ENCODE assay signal across 10 mouse cellular contexts in genomic region chr4:58999686-59000085, GRCm38 (mm10). TPM values are rescaled to one million over a fixed set of nuclear protein-coding genes. Genes with fewer than 3 reads are reported as not detected.
DNase-seq lines count a peak whose midpoint lies in the region; ATAC-seq and TF ChIP-seq lines count a peak whose summit lies in the region.
"Had no signal": no experiment of that assay in that cellular context is flagged by ENCODE, and none has a peak within 500 bp of the region (broad histone marks: within the 10 kb centered on the region; RNA-seq: fewer than 3 reads in every experiment).

No protein-coding gene starts in this region.

- H3K9ac ChIP-seq in hindbrain, embryonic 11.5 days (ENCODE audit: low read depth, low read length): no peak overlapping the region
- no peak overlapping the region for H3K9ac ChIP-seq in hindbrain, embryonic 13.5 days
- H3K9ac ChIP-seq in neural tube, embryonic 11.5 days (ENCODE audit: low read length): no peak overlapping the region
- H3K9ac ChIP-seq: embryonic facial prominence, embryonic 12.5 days had no signal

- no peak for TF ChIP-seq POLR2A in testis, adult 2 months (IDR thresholded peaks at IDR 0.05; ENCODE audit: control insufficient read depth, low read depth, low read length)

- H3K9me3 ChIP-seq in hindbrain, embryonic 11.5 days (ENCODE audit: control insufficient read depth, low read length): no peaks in the 10 kb centered on the region
- no peaks in the 10 kb centered on the region for H3K9me3 ChIP-seq in hindbrain, embryonic 13.5 days
- H3K9me3 ChIP-seq in neural tube, embryonic 11.5 days (ENCODE audit: control insufficient read depth, low read length): no peaks in the 10 kb centered on the region
- H3K9me3 ChIP-seq: embryonic facial prominence, embryonic 12.5 days had no signal

- 22% methylated on average over 2 of the region's 2 CpGs for WGBS in hindbrain, embryonic 11.5 days
- WGBS in hindbrain, embryonic 13.5 days: 14% methylated on average over 2 of the region's 2 CpGs
- WGBS in neural tube, embryonic 11.5 days: 25% methylated on average over 2 of the region's 2 CpGs

- H3K4me1 ChIP-seq in hindbrain, embryonic 11.5 days (replicated peaks; ENCODE audit: control insufficient read depth, insufficient read depth, low read length): no peaks in the 10 kb centered on the region; the same call in 1 of the 2 replicates
- H3K4me1 ChIP-seq in hindbrain, embryonic 13.5 days (replicated peaks): peaks cover 17% of the 10 kb centered on the region
- peaks cover 3% of the 10 kb centered on the region; the same call in 1 of the 2 replicates for H3K4me1 ChIP-seq in neural tube, embryonic 11.5 days (ENCODE audit: control insufficient read depth, insufficient read depth, low read length)
- H3K4me1 ChIP-seq in testis, adult 2 months (ENCODE audit: control insufficient read depth, insufficient read depth, low read length): peaks cover 13% of the 10 kb centered on the region

- no peaks in the 10 kb centered on the region for H3K36me3 ChIP-seq in hindbrain, embryonic 11.5 days (ENCODE audit: control insufficient read depth, insufficient read depth, low read length)
- H3K36me3 ChIP-seq in hindbrain, embryonic 13.5 days: no peaks in the 10 kb centered on the region
- no peaks in the 10 kb centered on the region for H3K36me3 ChIP-seq in neural tube, embryonic 11.5 days (ENCODE audit: control insufficient read depth, insufficient read depth, low read length)
- H3K36me3 ChIP-seq in testis, adult 2 months (ENCODE audit: control insufficient read depth, insufficient read depth, low read length): no peaks in the 10 kb centered on the region
- H3K36me3 ChIP-seq: embryonic facial prominence, embryonic 12.5 days had no signal

- peak; percentile 76 for DNase-seq in hindbrain, embryonic 11.5 days (ENCODE audit: low spot score)
- DNase-seq in T-cell, adult 2 months (ENCODE audit: low spot score): peak; percentile 64
- peak; percentile 43 to 77 for DNase-seq in cerebellum, postnatal 4 days (ENCODE audit: low spot score in 2 of 2)
- DNase-seq in heart, adult 9 months (ENCODE audit: low spot score in 2 of 2): peak; percentile 15 to 68
- peak; percentile 75 to 78 for DNase-seq in left cerebral cortex, adult 18-20 months (ENCODE audit: low spot score in 2 of 2)
- peak; percentile 66 for DNase-seq in neural tube, embryonic 11.5 days (ENCODE audit: low spot score)

- no peak overlapping the region for H3K4me2 ChIP-seq in hindbrain, embryonic 11.5 days (replicated peaks; ENCODE audit: low read depth, low read length)
- H3K4me2 ChIP-seq in hindbrain, embryonic 13.5 days: no peak overlapping the region
- H3K4me2 ChIP-seq in neural tube, embryonic 11.5 days (ENCODE audit: low read depth): no peak overlapping the region
- H3K4me2 ChIP-seq: embryonic facial prominence, embryonic 12.5 days had no signal

- H3K27ac ChIP-seq in hindbrain, embryonic 11.5 days (ENCODE audit: low read depth, low read length): no peak overlapping the region
- H3K27ac ChIP-seq in hindbrain, embryonic 13.5 days: no peak overlapping the region
- no peak overlapping the region for H3K27ac ChIP-seq in neural tube, embryonic 11.5 days (ENCODE audit: low read depth, low read length)
- no peak overlapping the region for H3K27ac ChIP-seq in testis, adult 2 months (ENCODE audit: control insufficient read depth, insufficient read depth, low read depth, low read length)
- H3K27ac ChIP-seq: embryonic facial prominence, embryonic 12.5 days had no signal

- no peaks in the 10 kb centered on the region for H3K27me3 ChIP-seq in hindbrain, embryonic 11.5 days (ENCODE audit: control insufficient read depth, insufficient read depth, low read length)
- H3K27me3 ChIP-seq in hindbrain, embryonic 13.5 days: no peaks in the 10 kb centered on the region; the same call in 1 of the 2 replicates
- H3K27me3 ChIP-seq in neural tube, embryonic 11.5 days (ENCODE audit: control insufficient read depth, insufficient read depth, low read length): no peaks in the 10 kb centered on the region
- H3K27me3 ChIP-seq in testis, adult 2 months (ENCODE audit: control insufficient read depth, insufficient read depth, low read length): no peaks in the 10 kb centered on the region
- H3K27me3 ChIP-seq: embryonic facial prominence, embryonic 12.5 days had no signal

- peak; percentile 81; the same call in 1 of the 2 replicates for TF ChIP-seq CTCF in testis, adult 2 months (IDR thresholded peaks at IDR 0.05; ENCODE audit: control insufficient read depth, insufficient read depth, insufficient replicate concordance, low read depth, low read length)

- ATAC-seq in hindbrain, embryonic 11.5 days (ENCODE audit: low FRiP score): no peak
- no peak for ATAC-seq in hindbrain, embryonic 13.5 days (ENCODE audit: low FRiP score)
- ATAC-seq in neural tube, embryonic 11.5 days (ENCODE audit: insufficient read depth, low FRiP score, low TSS enrichment): no peak

- H3K4me3 ChIP-seq in hindbrain, embryonic 11.5 days (ENCODE audit: low read depth, low read length): no peak overlapping the region
- H3K4me3 ChIP-seq in hindbrain, embryonic 13.5 days: no peak overlapping the region
- H3K4me3 ChIP-seq in neural tube, embryonic 11.5 days (ENCODE audit: low read depth, low read length): no peak overlapping the region
- H3K4me3 ChIP-seq in testis, adult 2 months (ENCODE audit: control insufficient read depth, low read depth, low read length): no peak overlapping the region
- H3K4me3 ChIP-seq: embryonic facial prominence, embryonic 12.5 days; myocyte had no signal

RNA-seq across cellular contexts. Expression of gene Gm20503, which starts 3.3 kb away (rescaled TPM):
- polyA plus RNA-seq in hindbrain, embryonic 11.5 days (2014; fragmentation: Nextera tagmentation; extraction: Ambion mirVana): 6.9 and 8.2 TPM in 2 replicates
- 9.2 and 10.6 TPM in 2 replicates for polyA plus RNA-seq in hindbrain, embryonic 13.5 days (2015; fragmentation: Nextera tagmentation; extraction: Ambion mirVana)
- total RNA-seq in left cerebral cortex, adult 18-20 months (2021): 1 to 10 TPM; 1.7 to 3.3 TPM
- 8.3 and 10.6 TPM in 2 replicates for polyA plus RNA-seq in neural tube, embryonic 11.5 days (2014; fragmentation: Nextera tagmentation; extraction: Ambion mirVana)
- polyA plus RNA-seq in testis, adult 2 months (2012; rRNA removed): not detected in 2 replicates

RNA-seq across cellular contexts. Expression of gene Dnajc25, which starts 4.8 kb away (rescaled TPM):
- polyA plus RNA-seq in hindbrain, embryonic 11.5 days (2014; fragmentation: Nextera tagmentation; extraction: Ambion mirVana): 5.4 and 6.5 TPM in 2 replicates
- 5.5 and 6.4 TPM in 2 replicates for polyA plus RNA-seq in hindbrain, embryonic 13.5 days (2015; fragmentation: Nextera tagmentation; extraction: Ambion mirVana)
- 1 to 10 TPM; 5.7 TPM for total RNA-seq in left cerebral cortex, adult 18-20 months (2021)
- polyA plus RNA-seq in neural tube, embryonic 11.5 days (2014; fragmentation: Nextera tagmentation; extraction: Ambion mirVana): 7.8 and 7.9 TPM in 2 replicates
- polyA plus RNA-seq in testis, adult 2 months (2012; rRNA removed): 4.7 and 6.5 TPM in 2 replicates

RNA-seq across cellular contexts. Expression of gene Ptgr1, which starts 12.8 kb away (rescaled TPM):
- polyA plus RNA-seq in hindbrain, embryonic 11.5 days (2014; fragmentation: Nextera tagmentation; extraction: Ambion mirVana): 17.4 and 19.5 TPM in 2 replicates
- polyA plus RNA-seq in hindbrain, embryonic 13.5 days (2015; fragmentation: Nextera tagmentation; extraction: Ambion mirVana): 5.0 and 6.1 TPM in 2 replicates
- 1 to 10 TPM; 2.1 TPM for total RNA-seq in left cerebral cortex, adult 18-20 months (2021)
- polyA plus RNA-seq in neural tube, embryonic 11.5 days (2014; fragmentation: Nextera tagmentation; extraction: Ambion mirVana): 14.7 and 16.1 TPM in 2 replicates
- 8.5 and 12.0 TPM in 2 replicates for polyA plus RNA-seq in testis, adult 2 months (2012; rRNA removed)

RNA-seq across cellular contexts. Expression of gene Gng10, which starts 35.2 kb away (rescaled TPM):
- 99.2 and 104 TPM in 2 replicates for polyA plus RNA-seq in hindbrain, embryonic 11.5 days (2014; fragmentation: Nextera tagmentation; extraction: Ambion mirVana)
- polyA plus RNA-seq in hindbrain, embryonic 13.5 days (2015; fragmentation: Nextera tagmentation; extraction: Ambion mirVana): 150 and 154 TPM in 2 replicates
- total RNA-seq in left cerebral cortex, adult 18-20 months (2021): 10 to 100 TPM; 63.3 to 64.8 TPM
- 89.6 and 89.7 TPM in 2 replicates for polyA plus RNA-seq in neural tube, embryonic 11.5 days (2014; fragmentation: Nextera tagmentation; extraction: Ambion mirVana)
- polyA plus RNA-seq in testis, adult 2 months (2012; rRNA removed): 11.7 and 11.9 TPM in 2 replicates

RNA-seq across cellular contexts. Expression of gene Zkscan16, which starts 56.3 kb away (rescaled TPM):
- 0.73 and 0.93 TPM in 2 replicates for polyA plus RNA-seq in hindbrain, embryonic 11.5 days (2014; fragmentation: Nextera tagmentation; extraction: Ambion mirVana)
- 0.52 and 1.1 TPM in 2 replicates for polyA plus RNA-seq in hindbrain, embryonic 13.5 days (2015; fragmentation: Nextera tagmentation; extraction: Ambion mirVana)
- 10 to 100 TPM; 57.7 to 61.3 TPM for total RNA-seq in left cerebral cortex, adult 18-20 months (2021)
- polyA plus RNA-seq in neural tube, embryonic 11.5 days (2014; fragmentation: Nextera tagmentation; extraction: Ambion mirVana): 1.3 and 1.5 TPM in 2 replicates
- 0.48 and 0.49 TPM in 2 replicates for polyA plus RNA-seq in testis, adult 2 months (2012; rRNA removed)
- polyA plus RNA-seq: myocyte had no signal
